15 mouse cellular contexts compared by ENCODE assay signal in the genomic region with DNA sequence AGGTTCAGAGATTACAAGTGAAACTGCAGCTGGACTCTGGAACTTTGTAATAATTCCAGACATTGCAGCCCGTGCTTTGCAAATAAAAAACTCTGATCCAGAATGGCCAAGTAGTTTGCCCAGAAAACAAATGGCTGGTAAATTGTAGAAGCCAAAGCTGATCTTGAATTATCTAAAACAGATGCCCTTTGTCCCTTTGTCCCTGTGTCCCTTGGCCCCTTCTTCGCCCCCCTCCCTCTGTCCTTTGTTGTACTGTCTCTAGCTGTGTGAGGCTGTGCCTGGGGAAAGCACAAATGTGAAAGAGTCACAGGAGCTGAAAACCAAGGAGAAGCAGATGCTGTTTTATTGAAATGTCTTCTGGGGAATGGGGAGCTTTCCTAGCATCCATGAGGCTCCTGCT.
A peak's percentile ranks its signal among the peaks of the same experiment; 100 is the strongest.
DNase-seq lines count a peak whose midpoint lies in the region; ATAC-seq and TF ChIP-seq lines count a peak whose summit lies in the region.
"Had no signal": no experiment of that assay in that cellular context is flagged by ENCODE, and none has a peak within 500 bp of the region (broad histone marks: within the 10 kb centered on the region; RNA-seq: fewer than 3 reads in every experiment).

No protein-coding gene starts in this region.

- DNase-seq in frontal cortex, postnatal 36 days (ENCODE audit: low spot score in 2 of 2): no peak
- peak; percentile 24 for DNase-seq in liver, adult 2 months (ENCODE audit: extremely low read depth, low read depth, low spot score)
- no peak for DNase-seq in liver
- DNase-seq in brain, adult 2 months (ENCODE audit: low read depth, low spot score): peak; percentile 70
- peak; percentile 42 for DNase-seq in embryo, embryonic 9.5 days (ENCODE audit: extremely low spot score)
- DNase-seq in adrenal gland, adult (ENCODE audit: inconsistent age in 2 of 2, low spot score in 1 of 2): no peak
- DNase-seq: kidney, adult 11 months; kidney, postnatal 25 days; liver, postnatal 0 days; lung, postnatal 4 days; thymus, adult 18-20 months had no signal

- H3K27me3 ChIP-seq in liver, adult 2 months (ENCODE audit: control insufficient read depth, insufficient read depth, low read length): no peaks in the 10 kb centered on the region
- H3K27me3 ChIP-seq: embryonic facial prominence, embryonic 13.5 days; limb, embryonic 13.5 days had no signal

- no peak overlapping the region for H3K9ac ChIP-seq in liver, adult 2 months (ENCODE audit: low read depth, low read length)
- H3K9ac ChIP-seq: embryonic facial prominence, embryonic 13.5 days; limb, embryonic 13.5 days; liver, postnatal 0 days had no signal

- peak; percentile 50; the same call in 1 of the 2 replicates for ATAC-seq in frontal cortex, adult (ENCODE audit: low TSS enrichment)
- ATAC-seq: liver, postnatal 0 days had no signal

- H3K4me3 ChIP-seq in liver, adult 2 months (ENCODE audit: insufficient read depth, low read depth, low read length): no peak overlapping the region
- H3K4me3 ChIP-seq: embryonic facial prominence, embryonic 13.5 days; left cerebral cortex, adult 2 months; limb, embryonic 13.5 days had no signal

- WGBS in liver, adult 2 months: 60% methylated on average over 2 of the region's 2 CpGs

- H3K36me3 ChIP-seq in liver, adult 2 months (ENCODE audit: control insufficient read depth, insufficient read depth, low read length): no peaks in the 10 kb centered on the region
- H3K36me3 ChIP-seq: embryonic facial prominence, embryonic 13.5 days; limb, embryonic 13.5 days had no signal

- H3K27ac ChIP-seq in liver, adult 2 months (replicated peaks; ENCODE audit: insufficient read depth, low read depth, low read length): no peak overlapping the region
- H3K27ac ChIP-seq: embryonic facial prominence, embryonic 13.5 days; left cerebral cortex, adult 2 months; limb, embryonic 13.5 days had no signal

- H3K79me2 ChIP-seq in liver, adult 2 months (ENCODE audit: control insufficient read depth, insufficient read depth, low read length): no peaks in the 10 kb centered on the region

- no peak for TF ChIP-seq POLR2A in liver, adult 2 months (IDR thresholded peaks at IDR 0.05; ENCODE audit: extremely low read depth, insufficient read depth, low read length)

- TF ChIP-seq CTCF in liver, adult 2 months (IDR thresholded peaks at IDR 0.05; ENCODE audit: low read depth, low read length): no peak

- H3K4me1 ChIP-seq in liver, adult 2 months (ENCODE audit: control insufficient read depth, insufficient read depth, low read length): no peaks in the 10 kb centered on the region
- H3K4me1 ChIP-seq: limb, embryonic 13.5 days had no signal

Comparison
In these comparisons a context has a peak if more than half of its experiments do, and no peak if none do; other contexts are left out.
1. DNase-seq: peak in liver, adult 2 months (single experiment), brain, adult 2 months (single experiment) and embryo, embryonic 9.5 days (single experiment); none in frontal cortex, postnatal 36 days (0 of 2), liver (single experiment) and adrenal gland, adult (0 of 2).